Mouse (Mus musculus) CH12.LX (cell line): ENCODE data around the gene Rbp1.

Source experiments
- CHD2 ChIP-seq: IDR thresholded peaks from 2 replicates; pipeline ENCODE4 v1.6.1; 2011; ENCODE audit warnings: low read length, improper control_type of control experiment
- EP300 ChIP-seq: IDR thresholded peaks from 2 replicates; pipeline ENCODE4 v1.6.1; 2011; ENCODE audit warnings: low read length, improper control_type of control experiment
- MAZ ChIP-seq: IDR thresholded peaks from 2 replicates; pipeline ENCODE4 v1.6.1; 2012; ENCODE audit warnings: low read depth, mild to moderate bottlenecking, inconsistent platforms, low read length, improper control_type of control experiment, moderate library complexity
- NRF1 ChIP-seq: IDR thresholded peaks from 2 replicates; pipeline ENCODE4 v1.6.1; 2014; ENCODE audit warnings: low read depth, mild to moderate bottlenecking, inconsistent platforms, low read length, improper control_type of control experiment, moderate library complexity
- POLR2A ChIP-seq: IDR thresholded peaks from 2 replicates; pipeline ENCODE4 v1.6.1; 2011; ENCODE audit warnings: low read depth, mild to moderate bottlenecking, improper control_type of control experiment, low read length
- USF1 ChIP-seq: IDR thresholded peaks from 2 replicates; pipeline ENCODE4 v1.6.1; 2014; ENCODE audit warnings: low read depth, mild to moderate bottlenecking, inconsistent platforms, low read length, improper control_type of control experiment
- ZC3H11A ChIP-seq: IDR thresholded peaks from 2 replicates; pipeline ENCODE4 v1.6.1; 2012; ENCODE audit warnings: low read depth, mild to moderate bottlenecking, inconsistent platforms, low read length, improper control_type of control experiment

DNA sequence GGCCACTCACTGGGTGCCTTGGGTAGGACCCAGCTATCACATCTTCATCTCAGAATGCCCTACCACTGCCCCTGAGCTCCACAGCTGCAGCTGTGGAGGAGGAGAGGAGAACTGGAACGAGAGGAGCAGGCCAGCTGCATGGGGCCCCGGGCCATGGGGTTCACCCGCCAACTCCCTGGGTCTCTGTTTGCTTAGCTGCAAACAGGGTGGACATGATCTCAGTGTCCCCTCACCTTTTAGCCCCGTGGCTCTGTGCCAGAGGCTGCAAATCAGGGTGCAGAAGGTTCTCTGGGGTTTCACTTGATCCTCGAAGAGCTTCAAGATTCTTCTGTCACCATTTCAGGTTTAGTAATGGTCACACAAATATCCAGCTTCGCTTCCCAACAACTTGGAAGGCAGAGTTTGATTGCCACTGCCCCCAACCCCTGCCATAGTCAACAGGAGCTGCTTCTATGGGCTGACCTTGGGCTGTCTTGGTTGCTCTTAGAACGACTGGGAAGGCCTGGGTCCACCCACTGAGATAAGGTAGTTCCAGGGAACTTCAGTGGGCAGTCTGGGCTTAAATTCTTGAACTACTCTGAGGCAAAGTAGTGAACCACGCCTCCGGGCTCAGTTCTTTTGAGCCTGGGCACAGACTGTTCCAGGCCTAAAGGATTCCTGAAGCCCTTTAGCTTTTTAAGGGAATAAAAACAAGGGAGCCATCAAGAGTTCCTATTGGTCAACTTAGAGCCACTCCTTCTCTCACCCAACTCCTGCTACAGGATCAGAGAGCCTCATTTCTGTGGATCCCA lies 22.8 kb downstream of the Rbp1 start:
- TF ChIP-seq POLR2A: no peak
- TF ChIP-seq ZC3H11A: no peak
- TF ChIP-seq NRF1: no peak
- no peak for TF ChIP-seq CHD2
- no peak for TF ChIP-seq USF1
- no peak for TF ChIP-seq EP300
- no peak for TF ChIP-seq MAZ
